Mouse (Mus musculus): ENCODE measurements at regions not wholly inside any gene's neighbourhood (a gene's known extent, or its start where the extent isn't known, plus 50 kb on each side); places are given as distances from the start of the nearest gene placed in this dataset.

- no peak for ATAC-seq (ENCODE audit: insufficient read depth, low read depth)
- 81% methylated on average over 7 of the region's 7 CpGs for WGBS
Measured at GRCm38 (mm10) chr10:111767011-111767720, 205.3 kb upstream of the Krr1 start.

GRCm38 (mm10) chr10:111767813-111768455 lies 204.5 kb upstream of the Krr1 start:
- no peaks in the 10 kb centered on the region for H3K36me3 ChIP-seq (replicated peaks; ENCODE audit: control insufficient read depth, insufficient read depth, low read length)
- H3K27ac ChIP-seq (ENCODE audit: low read depth) = no peak overlapping the region
- H3K4me3 ChIP-seq (ENCODE audit: low read depth, low read length) = no peak overlapping the region
- H3K9ac ChIP-seq (replicated peaks; ENCODE audit: low read depth, low read length) = no peak overlapping the region
- 76% methylated on average over 14 of the region's 14 CpGs for WGBS
- no peak for TF ChIP-seq CTCF (IDR thresholded peaks at IDR 0.05; ENCODE audit: low read depth)
- no peak for TF ChIP-seq EP300 (IDR thresholded peaks at IDR 0.05; ENCODE audit: low read depth)
- no peak for DNase-seq (ENCODE audit: low spot score)
- H3K27me3 ChIP-seq (ENCODE audit: control insufficient read depth, insufficient read depth, low read length) = no peaks in the 10 kb centered on the region
- H3K4me1 ChIP-seq (ENCODE audit: control insufficient read depth, insufficient read depth) = peaks cover 18% of the 10 kb centered on the region
- no peak for ATAC-seq (ENCODE audit: insufficient read depth, low read depth)
- no peaks in the 10 kb centered on the region for H3K9me3 ChIP-seq (replicated peaks; ENCODE audit: control insufficient read depth, low read length)
- H3K4me2 ChIP-seq (ENCODE audit: low read depth, low read length) = no peak overlapping the region

More at GRCm38 (mm10) chr10:111767011-111767720, 205.3 kb upstream of the Krr1 start:
- Histone ChIP-seq H3K27ac (ENCODE audit: low read depth) (no peak overlapping the region), H3K9ac (replicated peaks; ENCODE audit: low read depth, low read length) (no peak overlapping the region), H3K4me3 (ENCODE audit: low read depth, low read length) (no peak overlapping the region), H3K4me1 (ENCODE audit: control insufficient read depth, insufficient read depth) (peaks cover 18% of the 10 kb centered on the region), H3K36me3 (replicated peaks; ENCODE audit: control insufficient read depth, insufficient read depth, low read length) (no peaks in the 10 kb centered on the region), H3K27me3 (ENCODE audit: control insufficient read depth, insufficient read depth, low read length) (no peaks in the 10 kb centered on the region), H3K4me2 (ENCODE audit: low read depth, low read length) (no peak overlapping the region), H3K9me3 (replicated peaks; ENCODE audit: control insufficient read depth, low read length) (no peaks in the 10 kb centered on the region)
- DNase-seq (ENCODE audit: low spot score) = no peak
- TF ChIP-seq EP300 (IDR thresholded peaks at IDR 0.05; ENCODE audit: low read depth) = no peak
- no peak for TF ChIP-seq CTCF (IDR thresholded peaks at IDR 0.05; ENCODE audit: low read depth)

GRCm38 (mm10) chr10:111769486-111770002 lies 202.9 kb upstream of the Krr1 start:
- ATAC-seq (ENCODE audit: insufficient read depth, low read depth) (no peak), DNase-seq (ENCODE audit: low spot score) (no peak)
- no peak overlapping the region for H3K27ac ChIP-seq (ENCODE audit: low read depth)
- H3K36me3 ChIP-seq (replicated peaks; ENCODE audit: control insufficient read depth, insufficient read depth, low read length) = no peaks in the 10 kb centered on the region
- TF ChIP-seq EP300 (IDR thresholded peaks at IDR 0.05; ENCODE audit: low read depth) = no peak
- TF ChIP-seq CTCF (IDR thresholded peaks at IDR 0.05; ENCODE audit: low read depth) = no peak
- no peaks in the 10 kb centered on the region for H3K9me3 ChIP-seq (replicated peaks; ENCODE audit: control insufficient read depth, low read length)
- 64% methylated on average over 9 of the region's 9 CpGs for WGBS
- H3K9ac ChIP-seq (replicated peaks; ENCODE audit: low read depth, low read length) = no peak overlapping the region
- peaks cover 18% of the 10 kb centered on the region for H3K4me1 ChIP-seq (ENCODE audit: control insufficient read depth, insufficient read depth)
- no peak overlapping the region for H3K4me2 ChIP-seq (ENCODE audit: low read depth, low read length)
- no peaks in the 10 kb centered on the region for H3K27me3 ChIP-seq (ENCODE audit: control insufficient read depth, insufficient read depth, low read length)
- H3K4me3 ChIP-seq (ENCODE audit: low read depth, low read length) = no peak overlapping the region

- Histone ChIP-seq H3K4me3 (ENCODE audit: low read depth, low read length) (no peak overlapping the region), H3K4me2 (ENCODE audit: low read depth, low read length) (no peak overlapping the region), H3K27me3 (ENCODE audit: control insufficient read depth, insufficient read depth, low read length) (no peaks in the 10 kb centered on the region), H3K27ac (ENCODE audit: low read depth) (no peak overlapping the region), H3K36me3 (replicated peaks; ENCODE audit: control insufficient read depth, insufficient read depth, low read length) (no peaks in the 10 kb centered on the region), H3K9ac (replicated peaks; ENCODE audit: low read depth, low read length) (no peak overlapping the region), H3K9me3 (replicated peaks; ENCODE audit: control insufficient read depth, low read length) (no peaks in the 10 kb centered on the region), H3K4me1 (ENCODE audit: control insufficient read depth, insufficient read depth) (peaks cover 18% of the 10 kb centered on the region)
- ATAC-seq (ENCODE audit: insufficient read depth, low read depth) (no peak), DNase-seq (ENCODE audit: low spot score) (no peak)
- WGBS = 43% methylated on average over 2 of the region's 2 CpGs
- TF ChIP-seq CTCF (IDR thresholded peaks at IDR 0.05; ENCODE audit: low read depth) = no peak
- TF ChIP-seq EP300 (IDR thresholded peaks at IDR 0.05; ENCODE audit: low read depth) = no peak
Measured at GRCm38 (mm10) chr10:111770027-111770426, 202.4 kb upstream of the Krr1 start.

- ATAC-seq (ENCODE audit: insufficient read depth, low read depth) = peak; percentile 76
Measured at GRCm38 (mm10) chr10:111771010-111771409, 201.5 kb upstream of the Krr1 start.

More at GRCm38 (mm10) chr10:111771010-111771409, 201.5 kb upstream of the Krr1 start:
- H3K4me3 ChIP-seq (ENCODE audit: low read depth, low read length) = no peak overlapping the region
- WGBS = 7% methylated on average over 4 of the region's 4 CpGs
- H3K27me3 ChIP-seq (ENCODE audit: control insufficient read depth, insufficient read depth, low read length) = no peaks in the 10 kb centered on the region
- peaks cover 18% of the 10 kb centered on the region for H3K4me1 ChIP-seq (ENCODE audit: control insufficient read depth, insufficient read depth)
- DNase-seq (ENCODE audit: low spot score) = peak; percentile 55
- 0 out of 2 replicates have a peak overlapping the region, but pooled peaks have one; percentile 32 for H3K27ac ChIP-seq (ENCODE audit: low read depth)
- no peak for TF ChIP-seq CTCF (IDR thresholded peaks at IDR 0.05; ENCODE audit: low read depth)
- TF ChIP-seq EP300 (IDR thresholded peaks at IDR 0.05; ENCODE audit: low read depth) = no peak
- no peak overlapping the region for H3K4me2 ChIP-seq (ENCODE audit: low read depth, low read length)
- H3K9me3 ChIP-seq (replicated peaks; ENCODE audit: control insufficient read depth, low read length) = no peaks in the 10 kb centered on the region
- H3K36me3 ChIP-seq (replicated peaks; ENCODE audit: control insufficient read depth, insufficient read depth, low read length) = no peaks in the 10 kb centered on the region
- no peak overlapping the region for H3K9ac ChIP-seq (replicated peaks; ENCODE audit: low read depth, low read length)

Measured in heart, postnatal 0 days (tissue).